Mouse (Mus musculus) urinary bladder, postnatal 10 days (tissue): ENCODE measurements at regions not wholly inside any gene's neighbourhood (a gene's known extent, or its start where the extent isn't known, plus 50 kb on each side); places are given as distances from the start of the nearest gene placed in this dataset.

ENCODE experiments used
- DNase-seq: peaks from one replicate; pipeline ENCODE4 v3.0.0; 2022; ENCODE audit warnings: low spot score

- no peak for DNase-seq
These were observed 187.0 kb downstream of the Kit start for GRCm38 (mm10) chr5:75761459-75762310.

GRCm38 (mm10) chr5:75756168-75756567, 181.5 kb downstream of the Kit start:
- DNase-seq = no peak

- no peak for DNase-seq
These were observed 179.6 kb downstream of the Kit start for GRCm38 (mm10) chr5:75754356-75754755.

GRCm38 (mm10) chr5:75745311-75745710, 170.6 kb downstream of the Kit start:
- no peak for DNase-seq

- DNase-seq = no peak
These were observed 169.8 kb downstream of the Kit start for GRCm38 (mm10) chr5:75744475-75745045.

- no peak for DNase-seq
These were observed 164.6 kb downstream of the Kit start for GRCm38 (mm10) chr5:75739336-75739735.

- no peak for DNase-seq
These were observed 163.7 kb downstream of the Kit start for GRCm38 (mm10) chr5:75738445-75738844.

GRCm38 (mm10) chr5:75737752-75738151, 163.0 kb downstream of the Kit start:
- no peak for DNase-seq

GRCm38 (mm10) chr5:75736318-75736717, 161.6 kb downstream of the Kit start:
- no peak for DNase-seq

- no peak for DNase-seq
These were observed 159.8 kb downstream of the Kit start for GRCm38 (mm10) chr5:75734508-75734907.

- DNase-seq = no peak
These were observed 159.3 kb downstream of the Kit start for GRCm38 (mm10) chr5:75734043-75734442.

- no peak for DNase-seq
These were observed 156.5 kb downstream of the Kit start for GRCm38 (mm10) chr5:75731236-75731635.

- DNase-seq = no peak
These were observed 156.0 kb downstream of the Kit start for GRCm38 (mm10) chr5:75730698-75731097.

GRCm38 (mm10) chr5:75721291-75721690, 146.6 kb downstream of the Kit start:
- no peak for DNase-seq

- no peak for DNase-seq
These were observed 145.6 kb downstream of the Kit start for GRCm38 (mm10) chr5:75720091-75720940.

- DNase-seq = no peak
These were observed 144.0 kb downstream of the Kit start for GRCm38 (mm10) chr5:75718511-75719225.
